Mouse (Mus musculus) embryonic facial prominence, embryonic 12.5 days (tissue): Measurements from ENCODE around the gene Gm10518. TPM values are rescaled to one million over a fixed set of nuclear protein-coding genes. Genes with fewer than 3 reads are reported as not detected.

Source experiments
- ATAC-seq: fragments of 200-750 bp; cut with Nextera tagmentation; 2 replicates; pipeline ENCODE4 v1.8.0; 2017; ENCODE audit not compliant: insufficient number of reproducible peaks, insufficient read depth, low FRiP score, low TSS enrichment
- H3K27ac ChIP-seq: fragments of 300-500 bp; sonication (generic); 2 replicates; pipeline ENCODE4 v1.5.1; 2016; ENCODE audit warnings: mild to moderate bottlenecking
- H3K27me3 ChIP-seq: fragments of 300-500 bp; sonication (generic); 2 replicates; pipeline ENCODE4 v1.6.1; 2016; ENCODE audit warnings: mild to moderate bottlenecking, moderate library complexity
- H3K36me3 ChIP-seq: fragments of 300-500 bp; sonication (generic); 2 replicates; pipeline ENCODE4 v1.6.1; 2016; ENCODE audit warnings: mild to moderate bottlenecking
- H3K4me1 ChIP-seq: fragments of 300-500 bp; sonication (generic); 2 replicates; pipeline ENCODE4 v1.6.1; 2016
- H3K4me2 ChIP-seq: fragments of 300-500 bp; sonication (generic); replicated peaks from 2 replicates; pipeline ENCODE4 v1.6.1; 2016; ENCODE audit warnings: mild to moderate bottlenecking, moderate library complexity
- H3K4me3 ChIP-seq: fragments of 300-500 bp; sonication (generic); 2 replicates; pipeline ENCODE4 v1.5.1; 2016; ENCODE audit warnings: mild to moderate bottlenecking
- H3K9ac ChIP-seq: fragments of 300-500 bp; sonication (generic); 2 replicates; pipeline ENCODE4 v1.6.1; 2016; ENCODE audit warnings: mild to moderate bottlenecking, moderate library complexity
- H3K9me3 ChIP-seq: fragments of 300-500 bp; sonication (generic); 2 replicates; pipeline ENCODE4 v1.6.1; 2016; ENCODE audit warnings: mild to moderate bottlenecking, moderate library complexity
- WGBS: fragments of 180-500 bp; shearing (Covaris S2); methylation state at CpG from one replicate; pipeline ENCODE4 v1.1.7; 2016; 5-methylcytosine and 5-hydroxymethylcytosine counted together
- polyA plus RNA-seq: library from polyadenylated mRNA; unstranded; fragments of >200 nt; fragmentation: Nextera tagmentation; extraction: Ambion mirVana; gene quantifications from 2 replicates; pipeline ENCODE4 v1.2.1, GENCODE M21; 2016

The Gm10518 gene
- polyA plus RNA-seq, 1 experiment from 2014 or later: not detected

DNA sequence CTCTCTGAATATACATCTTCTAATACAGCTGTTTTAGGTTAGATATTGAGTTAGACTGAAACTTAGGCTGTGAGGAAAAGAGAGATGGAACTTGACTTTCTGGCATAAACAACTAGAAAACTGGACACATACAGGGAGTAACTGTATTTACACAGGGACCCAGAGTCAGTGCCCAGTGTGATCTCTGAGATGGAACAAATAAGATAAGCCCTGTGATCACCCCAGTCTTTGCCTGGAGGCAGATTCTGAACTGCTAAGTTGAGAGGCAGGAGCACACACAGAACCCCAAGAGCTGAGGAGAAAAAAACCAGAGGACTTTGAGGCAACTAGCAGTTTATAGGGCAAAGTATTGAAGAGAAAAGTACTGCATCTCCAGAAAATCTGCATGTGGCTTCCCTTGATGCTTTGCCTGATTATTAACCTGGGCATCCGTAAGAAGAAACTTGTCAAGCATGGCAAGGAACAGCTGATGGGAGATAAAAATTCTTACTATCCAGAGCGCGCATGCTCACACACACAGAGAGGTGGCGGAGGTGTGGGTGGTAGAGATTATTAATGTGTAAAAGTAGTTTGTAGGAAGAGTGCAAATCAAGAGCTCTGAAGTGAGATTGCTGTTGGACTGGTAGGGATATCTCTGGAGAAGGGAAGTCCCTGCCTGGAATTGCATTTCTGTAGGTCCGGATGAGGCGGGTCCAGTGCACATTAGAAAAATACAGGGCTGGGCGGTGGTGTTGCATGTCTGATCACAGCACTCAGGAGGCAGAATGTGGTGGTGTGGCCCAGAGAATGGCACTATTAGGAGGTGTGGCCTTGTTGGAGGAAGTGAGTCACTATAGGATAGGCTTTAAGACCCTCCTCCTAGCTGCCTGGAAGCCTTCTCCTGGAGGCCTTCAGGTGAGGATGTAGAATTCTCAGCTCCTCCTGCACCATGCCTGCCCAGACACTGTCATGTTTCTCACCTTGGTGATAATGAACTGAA is 33.5 kb downstream of the Gm10518 start:
- 90% methylated on average over 7 of the region's 7 CpGs for WGBS
- no peak overlapping the region for H3K9ac ChIP-seq
- no peak overlapping the region for H3K4me2 ChIP-seq
- no peaks in the 10 kb centered on the region for H3K4me1 ChIP-seq
- H3K27ac ChIP-seq: no peak overlapping the region
- no peaks in the 10 kb centered on the region for H3K27me3 ChIP-seq
- H3K4me3 ChIP-seq: no peak overlapping the region
- no peaks in the 10 kb centered on the region for H3K36me3 ChIP-seq
- peaks cover 7% of the 10 kb centered on the region; the same call in 1 of the 2 replicates for H3K9me3 ChIP-seq
- no peak; the same call in 1 of the 2 replicates for ATAC-seq

DNA sequence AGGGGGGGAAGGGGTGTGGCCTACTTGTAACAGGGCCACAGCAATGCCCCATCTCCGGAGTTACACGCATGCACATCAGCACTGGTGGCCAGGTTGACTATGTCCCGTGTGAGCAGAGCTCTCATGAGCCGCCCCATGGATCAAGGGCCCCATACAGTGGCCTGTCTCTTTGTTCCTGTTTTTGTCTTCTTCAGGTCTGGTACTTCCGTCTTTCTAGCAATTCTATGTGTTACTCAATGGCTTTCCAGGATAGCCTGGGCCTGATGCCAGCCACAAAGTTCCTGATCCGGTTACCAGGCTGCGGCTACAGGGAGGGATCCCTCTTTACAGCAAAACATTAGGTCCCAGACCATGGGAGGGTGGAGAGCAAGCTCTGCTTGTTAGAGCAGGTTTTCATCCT is 39.4 kb downstream of the Gm10518 start:
- whole genome bisulfite sequencing: 83% methylated on average over 7 of the region's 7 CpGs
- H3K9me3 ChIP-seq: no peaks in the 10 kb centered on the region
- no peak overlapping the region for H3K4me2 ChIP-seq
- H3K27me3 ChIP-seq: no peaks in the 10 kb centered on the region
- H3K4me3 ChIP-seq: no peak overlapping the region
- H3K9ac ChIP-seq: no peak overlapping the region
- no peak for ATAC-seq
- no peak overlapping the region for H3K27ac ChIP-seq
- no peaks in the 10 kb centered on the region for H3K4me1 ChIP-seq
- no peaks in the 10 kb centered on the region for H3K36me3 ChIP-seq

DNA sequence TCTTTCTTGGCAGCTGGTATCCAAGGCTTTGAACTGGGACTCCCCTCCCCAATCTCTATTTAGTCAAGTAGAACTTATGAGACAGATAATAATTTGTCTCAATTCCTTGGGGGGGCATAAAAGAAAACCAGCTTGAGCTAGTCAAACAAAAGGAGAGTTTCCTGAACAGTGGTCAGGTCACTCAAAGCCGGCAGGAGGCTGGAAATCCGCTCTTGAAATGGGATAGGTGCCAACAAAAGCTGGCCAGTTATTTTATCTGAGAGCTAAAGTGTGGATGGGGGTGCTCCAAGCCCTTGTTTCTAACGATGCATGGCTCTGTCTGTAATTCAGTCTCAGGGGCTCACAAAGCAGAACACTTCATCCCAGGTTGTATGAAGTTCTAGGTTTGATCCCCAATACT is 40.8 kb downstream of the Gm10518 start:
- no peak for ATAC-seq
- Histone ChIP-seq H3K4me1 (0 out of 2 replicates have a peak, but pooled peaks cover 3% of the 10 kb centered on the region), H3K4me2 (no peak overlapping the region), H3K4me3 (no peak overlapping the region), H3K9ac (no peak overlapping the region), H3K27ac (no peak overlapping the region), H3K9me3 (no peaks in the 10 kb centered on the region), H3K36me3 (no peaks in the 10 kb centered on the region), H3K27me3 (no peaks in the 10 kb centered on the region)
- WGBS: 44% methylated on average over 3 of the region's 3 CpGs

DNA sequence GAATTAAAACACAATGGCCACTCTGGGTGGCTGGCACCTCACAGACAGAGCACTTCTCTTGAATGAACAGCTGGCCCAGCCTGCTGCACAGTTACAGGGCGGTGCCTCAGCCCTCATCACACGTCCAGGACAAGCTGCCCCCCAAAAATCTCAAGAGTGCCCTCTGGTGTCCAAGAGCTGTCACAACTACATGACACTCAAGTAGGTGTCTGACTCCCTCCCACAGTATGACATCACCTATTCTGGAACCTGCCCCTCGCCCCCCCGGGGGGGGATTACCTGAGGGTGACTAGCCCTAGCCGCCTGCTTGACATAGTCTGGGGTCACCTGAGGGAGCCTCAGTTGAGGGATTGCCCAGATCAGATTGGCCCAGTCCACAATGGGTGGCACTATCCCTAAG is 41.7 kb downstream of the Gm10518 start:
- Histone ChIP-seq H3K9me3 (no peaks in the 10 kb centered on the region), H3K27me3 (no peaks in the 10 kb centered on the region), H3K4me3 (no peak overlapping the region), H3K9ac (no peak overlapping the region), H3K4me2 (no peak overlapping the region), H3K4me1 (0 out of 2 replicates have a peak, but pooled peaks cover 3% of the 10 kb centered on the region), H3K36me3 (no peaks in the 10 kb centered on the region), H3K27ac (no peak overlapping the region)
- 16% methylated on average over 5 of the region's 5 CpGs for WGBS
- ATAC-seq: no peak

DNA sequence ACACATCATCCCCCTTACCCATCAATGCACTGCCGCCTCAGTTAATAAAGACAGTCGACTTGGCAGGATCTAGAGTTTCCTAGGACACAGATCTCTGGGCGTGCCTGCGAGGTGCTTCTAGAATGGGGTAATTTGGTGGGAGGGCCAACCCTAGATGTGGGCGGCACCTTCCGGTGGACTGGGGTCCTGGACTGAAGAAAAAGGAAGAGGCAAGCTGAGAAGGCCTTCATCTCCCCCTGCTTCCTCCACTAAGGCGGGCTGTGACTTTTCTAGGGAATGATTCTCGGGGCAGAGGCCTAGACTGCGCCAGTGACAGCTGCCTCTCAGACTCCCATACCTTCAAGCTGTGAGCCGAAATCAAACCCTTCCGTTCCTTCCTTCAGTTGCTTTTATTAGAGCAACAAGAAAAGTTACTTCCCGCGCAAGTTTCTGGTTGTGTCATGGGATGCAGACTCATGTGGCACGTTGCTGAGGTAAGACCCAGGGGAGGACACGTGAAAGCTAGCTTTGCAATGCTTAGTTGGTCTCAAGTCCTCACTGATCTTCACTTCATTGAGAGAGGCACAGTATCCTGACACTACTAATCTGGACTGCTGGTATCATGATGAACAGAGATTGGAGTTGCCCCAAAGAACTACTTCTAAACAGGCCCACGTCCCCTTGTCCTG is 42.8 kb downstream of the Gm10518 start:
- ATAC-seq: no peak
- Histone ChIP-seq H3K27ac (no peak overlapping the region), H3K9me3 (no peaks in the 10 kb centered on the region), H3K4me2 (no peak overlapping the region), H3K4me1 (0 out of 2 replicates have a peak, but pooled peaks cover 3% of the 10 kb centered on the region), H3K9ac (no peak overlapping the region), H3K4me3 (no peak overlapping the region), H3K36me3 (no peaks in the 10 kb centered on the region), H3K27me3 (no peaks in the 10 kb centered on the region)
- WGBS: 86% methylated on average over 16 of the region's 16 CpGs

DNA sequence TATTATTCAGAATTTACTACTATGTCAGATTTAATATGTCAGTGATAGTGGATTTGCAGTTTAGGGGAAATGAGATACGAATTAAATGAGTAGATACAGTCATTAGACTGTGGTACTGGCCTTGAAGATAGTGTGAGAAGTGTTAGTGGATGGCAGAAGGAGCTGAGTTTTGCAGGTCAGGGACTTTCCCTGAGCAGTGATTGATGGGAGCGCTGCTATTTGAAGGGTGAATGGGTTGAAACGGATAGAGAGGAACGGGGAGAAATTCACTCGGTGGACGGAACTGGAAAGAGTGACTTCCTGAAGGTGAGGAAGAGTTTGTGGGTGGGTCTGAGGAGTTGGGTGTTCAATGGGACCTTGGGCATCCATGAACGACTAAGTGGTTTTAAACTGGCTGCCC is 44.0 kb downstream of the Gm10518 start:
- Histone ChIP-seq H3K9ac (no peak overlapping the region), H3K4me2 (no peak overlapping the region), H3K27me3 (no peaks in the 10 kb centered on the region), H3K4me1 (0 out of 2 replicates have a peak, but pooled peaks cover 3% of the 10 kb centered on the region), H3K36me3 (no peaks in the 10 kb centered on the region), H3K4me3 (no peak overlapping the region), H3K27ac (no peak overlapping the region), H3K9me3 (no peaks in the 10 kb centered on the region)
- 59% methylated on average over 7 of the region's 7 CpGs for WGBS
- no peak for ATAC-seq

DNA sequence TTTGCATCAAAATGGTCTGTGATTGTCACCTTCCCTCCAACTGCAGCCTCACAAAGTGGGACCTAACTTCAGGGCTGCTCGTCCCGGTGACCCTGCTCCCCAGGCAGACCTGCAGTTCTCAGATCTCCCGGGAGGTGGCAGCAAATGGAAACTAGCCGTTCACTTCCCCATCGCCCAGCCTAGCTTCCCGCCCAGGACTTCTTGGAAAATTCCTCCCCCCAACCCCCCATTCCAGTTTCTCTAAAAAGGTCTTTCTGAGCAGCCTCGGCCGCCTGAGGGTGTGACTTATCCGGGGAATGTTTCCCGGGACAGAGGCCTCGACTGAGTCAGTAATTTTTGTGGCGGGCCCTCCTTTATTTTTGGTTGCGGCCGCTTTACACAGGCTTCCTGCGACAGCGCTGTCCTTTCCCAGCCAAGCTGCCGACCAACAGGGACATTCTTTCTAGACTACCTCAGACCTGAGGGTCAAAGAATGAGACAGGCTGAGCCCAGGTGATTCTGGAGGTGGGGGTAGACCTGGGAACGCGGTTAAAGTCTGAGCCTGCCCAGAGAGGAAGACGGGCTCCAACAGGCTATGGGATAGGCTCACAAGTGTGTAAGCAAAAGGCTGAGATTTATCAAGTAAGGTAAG is 44.7 kb downstream of the Gm10518 start:
- H3K36me3 ChIP-seq: no peaks in the 10 kb centered on the region
- H3K4me2 ChIP-seq: peak overlapping the region; percentile 66
- no peak overlapping the region for H3K27ac ChIP-seq
- no peaks in the 10 kb centered on the region for H3K27me3 ChIP-seq
- 0 out of 2 replicates have a peak, but pooled peaks cover 3% of the 10 kb centered on the region for H3K4me1 ChIP-seq
- H3K9me3 ChIP-seq: no peaks in the 10 kb centered on the region
- peak overlapping the region; percentile 48 for H3K9ac ChIP-seq
- 1% methylated on average over 20 of the region's 20 CpGs for WGBS
- ATAC-seq: peak; percentile 66; the same call in 1 of the 2 replicates
- peak overlapping the region; percentile 39 for H3K4me3 ChIP-seq

DNA sequence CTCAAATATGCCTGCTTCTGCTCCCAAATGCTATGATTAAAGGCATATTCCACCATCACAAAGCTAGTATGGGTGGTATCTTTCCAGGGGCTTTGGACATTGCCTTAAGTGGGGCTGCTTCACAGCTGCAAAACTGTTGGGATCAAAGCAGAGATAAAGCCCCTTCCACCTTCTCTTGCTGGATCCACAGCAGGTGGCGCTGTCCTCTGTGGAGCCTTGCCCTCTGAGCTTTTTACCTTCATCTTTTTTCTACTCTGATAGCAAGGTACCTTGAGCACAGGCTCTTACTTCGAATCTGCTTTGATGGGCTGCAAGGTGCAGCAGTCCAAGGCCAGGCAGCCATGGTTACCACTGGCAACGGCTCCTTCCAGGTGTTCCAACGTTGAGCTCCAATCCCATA is 50.2 kb downstream of the Gm10518 start:
- 51% methylated on average over 4 of the region's 4 CpGs for WGBS
- H3K27ac ChIP-seq: no peak overlapping the region
- no peak overlapping the region for H3K4me2 ChIP-seq
- no peaks in the 10 kb centered on the region for H3K27me3 ChIP-seq
- no peaks in the 10 kb centered on the region for H3K9me3 ChIP-seq
- H3K4me3 ChIP-seq: no peak overlapping the region
- H3K4me1 ChIP-seq: no peaks in the 10 kb centered on the region
- H3K36me3 ChIP-seq: no peaks in the 10 kb centered on the region
- no peak for ATAC-seq
- H3K9ac ChIP-seq: no peak overlapping the region

Other genes with a start within 250 kb of the Gm10518 start
- gene Sccpdh, start 135.2 kb upstream of the Gm10518 start, polyA plus RNA-seq: 78.2 and 78.4 TPM in 2 replicates
- 0.05 TPM in 1 of 2 replicates, not detected in the other for gene Kif28, start 58.1 kb upstream of the Gm10518 start, polyA plus RNA-seq
- gene Ahctf1, start 304 bp downstream of the Gm10518 start, polyA plus RNA-seq: 36.0 and 36.5 TPM in 2 replicates
- 18.4 and 20.2 TPM in 2 replicates for gene Cdc42bpa, start 157.1 kb downstream of the Gm10518 start, polyA plus RNA-seq